Mouse (Mus musculus) E14TG2a.4 (cell line): Measurements from ENCODE around the gene Plcd1.

Source experiments
- CTCF ChIP-seq: conservative IDR thresholded peaks from 2 replicates; pipeline ENCODE4 v1.5.1; 2014; ENCODE audit warnings: low read length
- POU5F1 ChIP-seq: IDR thresholded peaks from 2 replicates; pipeline ENCODE4 v1.6.1; 2014; ENCODE audit warnings: low read length, borderline replicate concordance

GRCm38 (mm10) chr9:119055336-119055735 is 38.0 kb downstream of the Plcd1 start:
- TF ChIP-seq CTCF (no peak), POU5F1 (no peak)
